Mouse (Mus musculus): ENCODE results near the gene Rbm38. TPM values are rescaled to one million over a fixed set of nuclear protein-coding genes. Genes with fewer than 3 reads are reported as not detected.

Gene Rbm38
- total and polyA plus RNA-seq, 3 experiments = 14.4 to 85.4 (median 19.4) TPM

GRCm38 (mm10) chr2:173021633-173022055 is 1.3 kb downstream of the Rbm38 start (continued):
- TF ChIP-seq JUND (conservative IDR thresholded peaks at IDR 0.05; ENCODE audit: low read depth, low read length) = no peak

- peak; percentile 73 for DNase-seq (ENCODE audit: extremely low read depth)
- in situ Hi-C loops (cut with MboI; ENCODE audit: low pct_ligation_motif_present, low pct_unique_long_range_greater_than_20kb, low sequenced_read_pairs) (loop anchor here (25.0 kb wide), 1 partner anchor 140 kb away; the partner anchor contains the start of gene Pck1), dilution Hi-C loops (cut with MboI; ENCODE audit: extremely low pct_ligation_motif_present, extremely low pct_unique_long_range_greater_than_20kb, low sequenced_read_pairs) (no loop called here)
- H3K4me1 ChIP-seq (ENCODE audit: control insufficient read depth in 1 of 2, insufficient read depth in 2 of 2) = peaks cover 63 to 84% of the 10 kb centered on the region in 2 experiments
- peak overlapping the region; percentile 55 for H3K27ac ChIP-seq (ENCODE audit: insufficient read depth, low read depth)
- H3K9me3 ChIP-seq (replicated peaks; ENCODE audit: low read length) = no peaks in the 10 kb centered on the region
- H3K36me3 ChIP-seq (replicated peaks in 1 of 2; ENCODE audit: control insufficient read depth in 1 of 2, insufficient read depth in 1 of 2, low read length in 1 of 2) = peaks cover 13 to 42% of the 10 kb centered on the region in 2 experiments
- H3K9ac ChIP-seq (ENCODE audit: insufficient read depth, low read depth) = peak overlapping the region; percentile 62
- peaks cover 21% of the 10 kb centered on the region for H3K79me2 ChIP-seq (replicated peaks; ENCODE audit: control insufficient read depth, extremely low read depth, insufficient read depth, poor library complexity, severe bottlenecking)
- H3K4me2 ChIP-seq (ENCODE audit: insufficient read depth, low read depth, poor library complexity, severe bottlenecking) = peak overlapping the region; percentile 70
- peaks cover 6% of the 10 kb centered on the region for H3K27me3 ChIP-seq (replicated peaks)
- TF ChIP-seq BHLHE40 (IDR thresholded peaks at IDR 0.05; ENCODE audit: low read depth, low read length) (peak; percentile 72), USF2 (conservative IDR thresholded peaks at IDR 0.05; ENCODE audit: low read depth, low read length) (no peak), ZKSCAN1 (IDR thresholded peaks at IDR 0.05; ENCODE audit: borderline replicate concordance, low read depth, low read length) (no peak), MXI1 (IDR thresholded peaks at IDR 0.05; ENCODE audit: low read depth, low read length) (peak; percentile 67), HCFC1 (IDR thresholded peaks at IDR 0.05; ENCODE audit: low read depth, low read length) (peak; percentile 30), TCF12 (IDR thresholded peaks at IDR 0.05; ENCODE audit: low read depth, low read length) (peak; percentile 69), CHD2 (IDR thresholded peaks at IDR 0.05; ENCODE audit: low read length) (peak; percentile 95), ETS1 (conservative IDR thresholded peaks at IDR 0.05; ENCODE audit: low read depth, low read length) (peak; percentile 71), RCOR1 (conservative IDR thresholded peaks at IDR 0.05; ENCODE audit: low read depth, low read length) (0 out of 2 replicates have a peak, but pooled peaks have one; percentile 30), MYC (IDR thresholded peaks at IDR 0.05; ENCODE audit: low read depth, low read length) (peak; percentile 28; the same call in 1 of the 2 replicates), SMC3 (IDR thresholded peaks at IDR 0.05; ENCODE audit: low read depth, low read length) (0 out of 2 replicates have a peak, but pooled peaks have one; percentile 9), MEF2A (IDR thresholded peaks at IDR 0.05; ENCODE audit: borderline replicate concordance, low read depth, low read length) (peak; percentile 57; the same call in 1 of the 2 replicates), ELF1 (IDR thresholded peaks at IDR 0.05; ENCODE audit: low read depth, low read length) (peak; percentile 46; the same call in 1 of the 2 replicates), E2F4 (IDR thresholded peaks at IDR 0.05; ENCODE audit: insufficient replicate concordance, low read depth, low read length) (no peak), SIN3A (IDR thresholded peaks at IDR 0.05; ENCODE audit: low read length) (peak; percentile 93), USF1 (IDR thresholded peaks at IDR 0.05; ENCODE audit: low read depth, low read length) (no peak), IRF4 (IDR thresholded peaks at IDR 0.05; ENCODE audit: low read depth, low read length) (peak; percentile 71), EP300 (IDR thresholded peaks at IDR 0.05; ENCODE audit: low read length) (0 out of 2 replicates have a peak, but pooled peaks have one; percentile 22), CTCF (conservative IDR thresholded peaks at IDR 0.05 in 1 of 2, IDR thresholded peaks at IDR 0.05 in 1 of 2; ENCODE audit: low read depth in 2 of 2, low read length in 2 of 2) (no peak), POLR2A (IDR thresholded peaks at IDR 0.05; ENCODE audit: low read depth, low read length) (no peak), NRF1 (IDR thresholded peaks at IDR 0.05; ENCODE audit: low read depth, low read length) (peak; percentile 63), RAD21 (IDR thresholded peaks at IDR 0.05; ENCODE audit: low read depth, low read length) (no peak; the same call in 1 of the 2 replicates)
- H3K4me3 ChIP-seq (replicated peaks in 1 of 3; ENCODE audit: low read depth in 2 of 3, low read length in 2 of 3, poor library complexity in 1 of 3) = peak overlapping the region; percentile 72 to 87 (median 79)
Measured at GRCm38 (mm10) chr2:173022056-173022681, 1.9 kb downstream of the Rbm38 start.
